Mouse (Mus musculus): ENCODE results near the gene Erh. TPM values are rescaled to one million over a fixed set of nuclear protein-coding genes. Genes with fewer than 3 reads are reported as not detected.
A peak's percentile ranks its signal among the peaks of the same experiment; 100 is the strongest.

Gene Erh
- total and polyA plus RNA-seq, 3 experiments: 74.3 to 279 (median 121) TPM

DNA sequence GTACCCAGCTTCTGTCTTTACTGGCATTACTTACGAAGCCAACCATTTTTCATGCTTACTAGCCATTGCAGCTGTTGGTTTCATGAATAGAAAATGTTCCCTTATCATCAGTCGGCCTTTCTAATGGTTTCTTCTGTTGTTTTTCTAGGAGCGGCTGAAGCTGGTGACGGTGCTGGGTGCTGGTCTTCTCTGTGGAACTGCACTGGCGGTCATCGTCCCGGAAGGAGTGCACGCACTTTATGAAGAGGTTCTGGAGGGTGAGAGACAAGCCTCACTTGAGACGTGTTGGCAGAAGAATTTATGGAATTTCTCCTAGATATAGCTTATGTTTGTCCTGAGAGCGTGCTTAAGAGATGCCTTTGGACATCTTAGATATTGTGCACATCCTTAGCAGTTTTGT is 18.2 kb upstream of the Erh start:
- Histone ChIP-seq H3K27me3 (ENCODE audit: insufficient read depth, low read length) (no peaks in the 10 kb centered on the region), H3K4me1 (ENCODE audit: insufficient read depth, low read depth, low read length) (peaks cover 4% of the 10 kb centered on the region; the same call in 1 of the 2 replicates), H3K36me3 (replicated peaks) (peaks cover 68% of the 10 kb centered on the region), H3K4me3 (ENCODE audit: low read depth, low read length) (no peak overlapping the region), H3K9me3 (replicated peaks) (no peaks in the 10 kb centered on the region)
- ATAC-seq (ENCODE audit: extremely low read depth, insufficient number of reproducible peaks, low FRiP score, poor library complexity, severe bottlenecking) (no peak), DNase-seq (ENCODE audit: low spot score) (no peak)
- no peak for TF ChIP-seq POLR2AphosphoS5 (IDR thresholded peaks at IDR 0.05; ENCODE audit: insufficient replicate concordance, low read depth, low read length)
- no peak for TF ChIP-seq TAL1 (conservative IDR thresholded peaks at IDR 0.05; ENCODE audit: low read depth, low read length)
- TF ChIP-seq CTCF (IDR thresholded peaks at IDR 0.05; ENCODE audit: low read depth, low read length): no peak
- TF ChIP-seq GATA2 (IDR thresholded peaks at IDR 0.05; ENCODE audit: borderline replicate concordance, low read depth, low read length): no peak
- no peak for TF ChIP-seq GATA1 (IDR thresholded peaks at IDR 0.05; ENCODE audit: borderline replicate concordance, low read length)

GRCm38 (mm10) chr12:80658661-80659060 is 14.5 kb upstream of the Erh start:
- ATAC-seq (ENCODE audit: extremely low read depth, insufficient number of reproducible peaks, low FRiP score, poor library complexity, severe bottlenecking): no peak

DNA sequence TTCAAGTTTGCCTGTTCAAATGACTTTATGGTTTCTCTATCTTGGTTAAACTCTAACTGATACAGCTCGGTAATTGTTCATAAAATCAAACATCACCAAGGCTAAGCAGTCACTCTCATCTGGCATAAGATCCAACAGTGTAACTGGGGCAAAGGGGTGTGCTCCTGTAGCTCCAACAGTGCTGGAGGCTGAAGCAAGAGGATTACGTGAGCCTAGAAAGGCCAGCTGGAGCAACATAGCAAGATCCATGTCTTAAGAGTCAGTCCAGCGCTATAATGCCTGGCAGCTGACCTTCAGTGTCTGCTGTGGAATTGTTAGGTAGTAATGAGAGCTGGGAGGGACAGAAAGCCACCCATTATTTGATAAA is 10.5 kb upstream of the Erh start:
- ATAC-seq (ENCODE audit: extremely low read depth, insufficient number of reproducible peaks, low FRiP score, poor library complexity, severe bottlenecking) (no peak), DNase-seq (ENCODE audit: low spot score) (no peak)
- Histone ChIP-seq H3K4me1 (ENCODE audit: insufficient read depth, low read depth, low read length) (peaks cover 8% of the 10 kb centered on the region; the same call in 1 of the 2 replicates), H3K27me3 (ENCODE audit: insufficient read depth, low read length) (no peaks in the 10 kb centered on the region), H3K4me3 (ENCODE audit: low read depth, low read length) (no peak overlapping the region), H3K36me3 (replicated peaks) (peaks cover 59% of the 10 kb centered on the region), H3K9me3 (replicated peaks) (no peaks in the 10 kb centered on the region)
- TF ChIP-seq CTCF (IDR thresholded peaks at IDR 0.05; ENCODE audit: low read depth, low read length) (no peak), POLR2AphosphoS5 (IDR thresholded peaks at IDR 0.05; ENCODE audit: insufficient replicate concordance, low read depth, low read length) (no peak), TAL1 (conservative IDR thresholded peaks at IDR 0.05; ENCODE audit: low read depth, low read length) (no peak), GATA2 (IDR thresholded peaks at IDR 0.05; ENCODE audit: borderline replicate concordance, low read depth, low read length) (no peak), GATA1 (IDR thresholded peaks at IDR 0.05; ENCODE audit: borderline replicate concordance, low read length) (no peak)

More at GRCm38 (mm10) chr12:80658661-80659060, 14.5 kb upstream of the Erh start:
- Histone ChIP-seq H3K36me3 (replicated peaks) (peaks cover 63% of the 10 kb centered on the region), H3K4me3 (ENCODE audit: low read depth, low read length) (no peak overlapping the region), H3K9me3 (replicated peaks) (no peaks in the 10 kb centered on the region), H3K4me1 (ENCODE audit: insufficient read depth, low read depth, low read length) (peaks cover 3% of the 10 kb centered on the region; the same call in 1 of the 2 replicates), H3K27me3 (ENCODE audit: insufficient read depth, low read length) (no peaks in the 10 kb centered on the region)
- TF ChIP-seq CTCF (IDR thresholded peaks at IDR 0.05; ENCODE audit: low read depth, low read length) (no peak), GATA1 (IDR thresholded peaks at IDR 0.05; ENCODE audit: borderline replicate concordance, low read length) (no peak), POLR2AphosphoS5 (IDR thresholded peaks at IDR 0.05; ENCODE audit: insufficient replicate concordance, low read depth, low read length) (no peak), TAL1 (conservative IDR thresholded peaks at IDR 0.05; ENCODE audit: low read depth, low read length) (no peak), GATA2 (IDR thresholded peaks at IDR 0.05; ENCODE audit: borderline replicate concordance, low read depth, low read length) (no peak)
- DNase-seq (ENCODE audit: low spot score): no peak

DNA sequence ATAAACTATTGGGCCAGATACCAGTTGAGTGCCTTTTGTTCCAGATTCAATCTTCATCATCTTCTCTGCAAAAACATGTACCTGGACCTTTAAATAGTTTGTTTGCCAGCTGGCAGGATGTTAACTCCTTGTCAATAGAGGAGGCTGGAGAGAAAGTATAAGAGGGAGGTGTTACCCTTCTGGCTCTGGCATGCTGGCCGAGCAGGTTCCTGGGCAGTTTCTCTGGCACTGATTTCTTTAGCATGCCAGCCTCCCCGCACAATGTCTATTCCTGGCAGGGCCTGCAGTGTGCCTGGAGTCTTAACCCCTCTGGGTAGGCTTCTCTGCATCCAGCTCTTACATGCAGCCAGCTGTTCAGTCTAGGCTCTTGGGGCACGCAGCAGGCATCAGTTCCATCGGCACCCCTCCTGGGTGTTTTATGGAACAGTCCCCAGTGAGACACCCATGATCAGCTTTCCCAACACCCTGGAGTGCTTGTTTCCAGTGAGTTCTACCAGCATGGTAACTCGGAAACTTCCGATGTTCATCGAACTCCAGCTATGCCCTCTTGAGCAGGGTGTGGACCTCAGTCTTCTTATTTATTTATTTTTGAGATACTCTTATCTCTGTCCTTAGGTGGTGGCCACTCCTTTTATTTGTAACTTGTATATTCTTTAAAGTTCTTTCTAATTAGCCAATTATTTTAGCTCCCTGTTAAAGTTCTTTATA is 10.0 kb upstream of the Erh start:
- Histone ChIP-seq H3K4me3 (ENCODE audit: low read depth, low read length) (no peak overlapping the region), H3K9me3 (replicated peaks) (no peaks in the 10 kb centered on the region), H3K36me3 (replicated peaks) (peaks cover 63% of the 10 kb centered on the region), H3K27me3 (ENCODE audit: insufficient read depth, low read length) (no peaks in the 10 kb centered on the region), H3K4me1 (ENCODE audit: insufficient read depth, low read depth, low read length) (peaks cover 11% of the 10 kb centered on the region; the same call in 1 of the 2 replicates)
- DNase-seq (ENCODE audit: low spot score) (no peak), ATAC-seq (ENCODE audit: extremely low read depth, insufficient number of reproducible peaks, low FRiP score, poor library complexity, severe bottlenecking) (no peak)
- TF ChIP-seq TAL1 (conservative IDR thresholded peaks at IDR 0.05; ENCODE audit: low read depth, low read length) (no peak), CTCF (IDR thresholded peaks at IDR 0.05; ENCODE audit: low read depth, low read length) (no peak), GATA1 (IDR thresholded peaks at IDR 0.05; ENCODE audit: borderline replicate concordance, low read length) (no peak), GATA2 (IDR thresholded peaks at IDR 0.05; ENCODE audit: borderline replicate concordance, low read depth, low read length) (no peak), POLR2AphosphoS5 (IDR thresholded peaks at IDR 0.05; ENCODE audit: insufficient replicate concordance, low read depth, low read length) (no peak)

GRCm38 (mm10) chr12:80646377-80646776 is 2.2 kb upstream of the Erh start:
- Histone ChIP-seq H3K36me3 (replicated peaks) (peaks cover 55% of the 10 kb centered on the region), H3K9me3 (replicated peaks) (no peaks in the 10 kb centered on the region), H3K4me1 (ENCODE audit: insufficient read depth, low read depth, low read length) (peaks cover 48% of the 10 kb centered on the region), H3K27me3 (ENCODE audit: insufficient read depth, low read length) (no peaks in the 10 kb centered on the region), H3K4me3 (ENCODE audit: low read depth, low read length) (no peak overlapping the region; the same call in 1 of the 2 replicates)
- ATAC-seq (ENCODE audit: extremely low read depth, insufficient number of reproducible peaks, low FRiP score, poor library complexity, severe bottlenecking) (no peak), DNase-seq (ENCODE audit: low spot score) (no peak)
- TF ChIP-seq CTCF (IDR thresholded peaks at IDR 0.05; ENCODE audit: low read depth, low read length): no peak
- no peak for TF ChIP-seq GATA2 (IDR thresholded peaks at IDR 0.05; ENCODE audit: borderline replicate concordance, low read depth, low read length)
- TF ChIP-seq GATA1 (IDR thresholded peaks at IDR 0.05; ENCODE audit: borderline replicate concordance, low read length): no peak
- TF ChIP-seq TAL1 (conservative IDR thresholded peaks at IDR 0.05; ENCODE audit: low read depth, low read length): no peak
- no peak for TF ChIP-seq POLR2AphosphoS5 (IDR thresholded peaks at IDR 0.05; ENCODE audit: insufficient replicate concordance, low read depth, low read length)

- no peak for DNase-seq (ENCODE audit: low spot score)
- no peaks in the 10 kb centered on the region for H3K9me3 ChIP-seq (replicated peaks)
- H3K27me3 ChIP-seq (ENCODE audit: insufficient read depth, low read length): no peaks in the 10 kb centered on the region
- H3K4me1 ChIP-seq (ENCODE audit: insufficient read depth, low read depth, low read length): peaks cover 62% of the 10 kb centered on the region
- TF ChIP-seq GATA2 (IDR thresholded peaks at IDR 0.05; ENCODE audit: borderline replicate concordance, low read depth, low read length): no peak
- no peak for TF ChIP-seq GATA1 (IDR thresholded peaks at IDR 0.05; ENCODE audit: borderline replicate concordance, low read length)
- TF ChIP-seq POLR2AphosphoS5 (IDR thresholded peaks at IDR 0.05; ENCODE audit: insufficient replicate concordance, low read depth, low read length): no peak
- no peak for TF ChIP-seq TAL1 (conservative IDR thresholded peaks at IDR 0.05; ENCODE audit: low read depth, low read length)
- peak overlapping the region; percentile 86 for H3K4me3 ChIP-seq (ENCODE audit: low read depth, low read length)
- no peak for ATAC-seq (ENCODE audit: extremely low read depth, insufficient number of reproducible peaks, low FRiP score, poor library complexity, severe bottlenecking)
- peaks cover 63% of the 10 kb centered on the region for H3K36me3 ChIP-seq (replicated peaks)
Observed at GRCm38 (mm10) chr12:80644506-80644868, 346 bp upstream of the Erh start.
